Mouse (Mus musculus): ENCODE measurements around the gene Vgll4. TPM values are rescaled to one million over a fixed set of nuclear protein-coding genes. Genes with fewer than 3 reads are reported as not detected.

Gene Vgll4
- polyA plus RNA-seq, 1 experiment from 2014 or later = 35.6 TPM

Other genes with a start within 250 kb of the Vgll4 start
- gene Tamm41, start 67.9 kb upstream of the Vgll4 start, polyA plus RNA-seq (2014; fragmentation: Nextera tagmentation; extraction: Ambion mirVana) = 51.5 and 55.8 TPM in 2 replicates
- gene Syn2, start 164.9 kb upstream of the Vgll4 start, polyA plus RNA-seq (2014; fragmentation: Nextera tagmentation; extraction: Ambion mirVana) = 59.8 and 81.4 TPM in 2 replicates

Data from neural tube, embryonic 14.5 days (tissue).